ENCODE assay signal across 22 mouse cellular contexts in genomic region chr10:92325284-92325989, GRCm38 (mm10).
DNase-seq lines count a peak whose midpoint lies in the region; ATAC-seq and TF ChIP-seq lines count a peak whose summit lies in the region.
"Had no signal": no experiment of that assay in that cellular context is flagged by ENCODE, and none has a peak within 500 bp of the region (broad histone marks: within the 10 kb centered on the region; RNA-seq: fewer than 3 reads in every experiment).

No protein-coding gene starts in this region.

- no peak for TF ChIP-seq RAD21 in CH12.LX (IDR thresholded peaks at IDR 0.05; ENCODE audit: low read depth, low read length)

- whole genome bisulfite sequencing in forebrain, embryonic 10.5 days: 84% methylated on average over 4 of the region's 4 CpGs
- WGBS in forebrain, embryonic 16.5 days: 70% methylated on average over 4 of the region's 4 CpGs
- 69% methylated on average over 4 of the region's 4 CpGs for WGBS in hindbrain, embryonic 13.5 days
- WGBS in hindbrain, embryonic 11.5 days: 73% methylated on average over 4 of the region's 4 CpGs
- WGBS in stomach, embryonic 15.5 days: 61% methylated on average over 4 of the region's 4 CpGs

- no peak for TF ChIP-seq CTCF in CH12.LX (conservative IDR thresholded peaks at IDR 0.05 in 1 of 2, IDR thresholded peaks at IDR 0.05 in 1 of 2; ENCODE audit: low read depth in 2 of 2, low read length in 2 of 2)

- H3K27ac ChIP-seq in forebrain, embryonic 10.5 days: 0 out of 2 replicates have a peak overlapping the region, but pooled peaks have one; percentile 44
- H3K27ac ChIP-seq in forebrain, embryonic 16.5 days (ENCODE audit: low read length): no peak overlapping the region
- 0 out of 2 replicates have a peak overlapping the region, but pooled peaks have one; percentile 45 for H3K27ac ChIP-seq in hindbrain, embryonic 13.5 days
- no peak overlapping the region for H3K27ac ChIP-seq in hindbrain, embryonic 11.5 days (ENCODE audit: low read depth, low read length)
- no peak overlapping the region for H3K27ac ChIP-seq in CH12.LX (ENCODE audit: insufficient read depth, low read depth)
- H3K27ac ChIP-seq in stomach, embryonic 15.5 days: no peak overlapping the region
- H3K27ac ChIP-seq: embryonic facial prominence, embryonic 12.5 days; forebrain, embryonic 12.5 days; heart, embryonic 10.5 days had no signal

- no peak for TF ChIP-seq EP300 in CH12.LX (IDR thresholded peaks at IDR 0.05; ENCODE audit: low read length)

- in situ Hi-C loops in CH12.LX (cut with MboI; ENCODE audit: low pct_ligation_motif_present, low pct_unique_long_range_greater_than_20kb, low sequenced_read_pairs): no loop called here

- H3K36me3 ChIP-seq in forebrain, embryonic 10.5 days (replicated peaks): no peaks in the 10 kb centered on the region
- no peaks in the 10 kb centered on the region for H3K36me3 ChIP-seq in forebrain, embryonic 16.5 days (ENCODE audit: control insufficient read depth, insufficient read depth)
- no peaks in the 10 kb centered on the region for H3K36me3 ChIP-seq in hindbrain, embryonic 13.5 days
- no peaks in the 10 kb centered on the region for H3K36me3 ChIP-seq in hindbrain, embryonic 11.5 days (ENCODE audit: control insufficient read depth, insufficient read depth, low read length)
- no peaks in the 10 kb centered on the region for H3K36me3 ChIP-seq in CH12.LX (replicated peaks in 1 of 2; ENCODE audit: control insufficient read depth in 1 of 2, insufficient read depth in 1 of 2, low read length in 1 of 2)
- no peaks in the 10 kb centered on the region for H3K36me3 ChIP-seq in stomach, embryonic 15.5 days
- H3K36me3 ChIP-seq: embryonic facial prominence, embryonic 12.5 days; forebrain, embryonic 12.5 days; heart, embryonic 10.5 days had no signal

- no peak for DNase-seq in forebrain, embryonic 10.5 days (ENCODE audit: extremely low spot score, low spot score)
- no peak for DNase-seq in hindbrain, embryonic 11.5 days (ENCODE audit: low spot score)
- DNase-seq in CH12.LX (ENCODE audit: extremely low read depth): peak; percentile 0
- DNase-seq in Muller cell, postnatal 12 days (ENCODE audit: inconsistent ontology term): no peak
- DNase-seq in gastrocnemius, postnatal 14 days: no peak
- DNase-seq: adrenal gland, postnatal 14 days; B cell, adult 2 months; cerebellum, adult 11-12 months; cerebellum, adult 9-10 months; cerebellum, postnatal 25 days; heart, adult 18-20 months; heart, postnatal 10 days had no signal

- intact Hi-C loops in gastrocnemius, postnatal 14 days (cut with DNase I; ENCODE audit: low total_unique reads): no loop called here

- no peak overlapping the region for H3K9ac ChIP-seq in forebrain, embryonic 16.5 days (replicated peaks; ENCODE audit: low read depth, low read length)
- no peak overlapping the region for H3K9ac ChIP-seq in hindbrain, embryonic 13.5 days
- no peak overlapping the region for H3K9ac ChIP-seq in hindbrain, embryonic 11.5 days (ENCODE audit: low read depth, low read length)
- no peak overlapping the region for H3K9ac ChIP-seq in CH12.LX (ENCODE audit: insufficient read depth, low read depth)
- no peak overlapping the region for H3K9ac ChIP-seq in stomach, embryonic 15.5 days
- H3K9ac ChIP-seq: embryonic facial prominence, embryonic 12.5 days; forebrain, embryonic 12.5 days had no signal

- TF ChIP-seq POLR2A in CH12.LX (IDR thresholded peaks at IDR 0.05; ENCODE audit: low read depth, low read length): no peak

- no peaks in the 10 kb centered on the region for H3K9me3 ChIP-seq in forebrain, embryonic 10.5 days
- no peaks in the 10 kb centered on the region for H3K9me3 ChIP-seq in forebrain, embryonic 16.5 days (ENCODE audit: control insufficient read depth, low read length)
- no peaks in the 10 kb centered on the region for H3K9me3 ChIP-seq in hindbrain, embryonic 13.5 days
- H3K9me3 ChIP-seq in hindbrain, embryonic 11.5 days (ENCODE audit: control insufficient read depth, low read length): no peaks in the 10 kb centered on the region
- H3K9me3 ChIP-seq in CH12.LX (replicated peaks; ENCODE audit: low read length): peaks cover 11% of the 10 kb centered on the region
- no peaks in the 10 kb centered on the region for H3K9me3 ChIP-seq in stomach, embryonic 15.5 days
- H3K9me3 ChIP-seq: embryonic facial prominence, embryonic 12.5 days; forebrain, embryonic 12.5 days; heart, embryonic 10.5 days had no signal

- no peak for ATAC-seq in forebrain, embryonic 16.5 days
- no peak for ATAC-seq in hindbrain, embryonic 13.5 days (ENCODE audit: low FRiP score)
- ATAC-seq in hindbrain, embryonic 11.5 days (ENCODE audit: low FRiP score): no peak
- ATAC-seq in stomach, embryonic 15.5 days (ENCODE audit: insufficient read depth, low FRiP score, low read depth): peak; percentile 77
- ATAC-seq: activated CD4-positive, CD25-positive, alpha-beta regulatory T cell, adult 4 months; CD4-positive, CD25-positive, alpha-beta regulatory T cell, adult 4 months; inflammation-experienced regulatory T-cells, adult 6 months; Patski had no signal

- H3K4me1 ChIP-seq in forebrain, embryonic 10.5 days: peaks cover 11% of the 10 kb centered on the region
- no peaks in the 10 kb centered on the region for H3K4me1 ChIP-seq in forebrain, embryonic 16.5 days (replicated peaks; ENCODE audit: control insufficient read depth, insufficient read depth, low read length)
- H3K4me1 ChIP-seq in hindbrain, embryonic 13.5 days (replicated peaks): no peaks in the 10 kb centered on the region
- H3K4me1 ChIP-seq in hindbrain, embryonic 11.5 days (replicated peaks; ENCODE audit: control insufficient read depth, insufficient read depth, low read length): no peaks in the 10 kb centered on the region
- no peaks in the 10 kb centered on the region for H3K4me1 ChIP-seq in CH12.LX (ENCODE audit: control insufficient read depth in 1 of 2, insufficient read depth in 2 of 2)
- H3K4me1 ChIP-seq in stomach, embryonic 15.5 days: no peaks in the 10 kb centered on the region
- H3K4me1 ChIP-seq: embryonic facial prominence, embryonic 12.5 days had no signal

- no peaks in the 10 kb centered on the region for H3K79me2 ChIP-seq in CH12.LX (replicated peaks; ENCODE audit: control insufficient read depth, extremely low read depth, insufficient read depth, poor library complexity, severe bottlenecking)

- dilution Hi-C loops in CH12.LX (cut with MboI; ENCODE audit: extremely low pct_ligation_motif_present, extremely low pct_unique_long_range_greater_than_20kb, low sequenced_read_pairs): no loop called here

- no peak overlapping the region for H3K4me2 ChIP-seq in forebrain, embryonic 16.5 days (ENCODE audit: low read length)
- no peak overlapping the region for H3K4me2 ChIP-seq in hindbrain, embryonic 13.5 days
- no peak overlapping the region for H3K4me2 ChIP-seq in hindbrain, embryonic 11.5 days (replicated peaks; ENCODE audit: low read depth, low read length)
- H3K4me2 ChIP-seq in CH12.LX (ENCODE audit: insufficient read depth, low read depth, poor library complexity, severe bottlenecking): no peak overlapping the region
- no peak overlapping the region for H3K4me2 ChIP-seq in stomach, embryonic 15.5 days
- H3K4me2 ChIP-seq: embryonic facial prominence, embryonic 12.5 days; forebrain, embryonic 12.5 days had no signal

- H3K4me3 ChIP-seq in forebrain, embryonic 10.5 days: no peak overlapping the region
- H3K4me3 ChIP-seq in forebrain, embryonic 16.5 days (replicated peaks; ENCODE audit: low read length): no peak overlapping the region
- H3K4me3 ChIP-seq in hindbrain, embryonic 13.5 days: no peak overlapping the region
- H3K4me3 ChIP-seq in hindbrain, embryonic 11.5 days (ENCODE audit: low read depth, low read length): no peak overlapping the region
- H3K4me3 ChIP-seq in CH12.LX (replicated peaks in 1 of 3; ENCODE audit: low read depth in 2 of 3, low read length in 2 of 3, poor library complexity in 1 of 3): no peak overlapping the region
- H3K4me3 ChIP-seq in stomach, embryonic 15.5 days (replicated peaks): no peak overlapping the region
- H3K4me3 ChIP-seq: embryonic facial prominence, embryonic 12.5 days; forebrain, embryonic 12.5 days; heart, embryonic 10.5 days had no signal

- no peaks in the 10 kb centered on the region for H3K27me3 ChIP-seq in forebrain, embryonic 10.5 days (ENCODE audit: poor library complexity, severe bottlenecking)
- no peaks in the 10 kb centered on the region for H3K27me3 ChIP-seq in forebrain, embryonic 16.5 days (replicated peaks; ENCODE audit: control insufficient read depth, insufficient read depth, low read length)
- H3K27me3 ChIP-seq in hindbrain, embryonic 13.5 days: no peaks in the 10 kb centered on the region
- no peaks in the 10 kb centered on the region for H3K27me3 ChIP-seq in hindbrain, embryonic 11.5 days (ENCODE audit: control insufficient read depth, insufficient read depth, low read length)
- H3K27me3 ChIP-seq in CH12.LX (replicated peaks): no peaks in the 10 kb centered on the region
- H3K27me3 ChIP-seq in stomach, embryonic 15.5 days (replicated peaks): no peaks in the 10 kb centered on the region
- H3K27me3 ChIP-seq: embryonic facial prominence, embryonic 12.5 days; Patski had no signal

TF ChIP-seq in CH12.LX, 34 proteins besides CTCF, POLR2A, EP300 and RAD21:
- TF ChIP-seq MAFK (IDR thresholded peaks at IDR 0.05; ENCODE audit: insufficient replicate concordance, low read length) (no peak), ELF1 (IDR thresholded peaks at IDR 0.05; ENCODE audit: low read depth, low read length) (no peak), ZC3H11A (IDR thresholded peaks at IDR 0.05; ENCODE audit: low read depth, low read length) (no peak), GABPA (IDR thresholded peaks at IDR 0.05; ENCODE audit: insufficient replicate concordance, low read depth, low read length) (no peak), USF1 (IDR thresholded peaks at IDR 0.05; ENCODE audit: low read depth, low read length) (no peak), IRF4 (IDR thresholded peaks at IDR 0.05; ENCODE audit: low read depth, low read length) (no peak), HCFC1 (IDR thresholded peaks at IDR 0.05; ENCODE audit: low read depth, low read length) (no peak)
TF ChIP-seq in CH12.LX: peak in this region for 0.

Comparison
In these comparisons a context has a peak if more than half of its experiments do, and no peak if none do; other contexts are left out.
1. H3K27ac ChIP-seq: peak in forebrain, embryonic 10.5 days (single experiment) and hindbrain, embryonic 13.5 days (single experiment); none in forebrain, embryonic 16.5 days (single experiment), hindbrain, embryonic 11.5 days (single experiment), CH12.LX (single experiment) and stomach, embryonic 15.5 days (single experiment).